Mouse (Mus musculus): ENCODE measurements at regions not wholly inside any gene's neighbourhood (a gene's known extent, or its start where the extent isn't known, plus 50 kb on each side); places are given as distances from the start of the nearest gene placed in this dataset.

GRCm38 (mm10) chr16:75344201-75344927 is 241.5 kb downstream of the Lipi start:
- TF ChIP-seq POLR2A (IDR thresholded peaks at IDR 0.05; ENCODE audit: insufficient read depth, low read depth, low read length) (no peak), CTCF (IDR thresholded peaks at IDR 0.05; ENCODE audit: insufficient read depth, low read depth, low read length) (no peak)
